Mouse (Mus musculus) B cell, adult 67 days (primary cell): ENCODE data around the gene 1700029H14Rik. TPM values are rescaled to one million over a fixed set of nuclear protein-coding genes. Genes with fewer than 3 reads are reported as not detected.

Source experiments
- total RNA-seq, 2 experiments: library from RNA; stranded (reverse); gene quantifications; 4 replicates each; pipeline ENCODE4 v1.2.4; 2023

The 1700029H14Rik gene
- total RNA-seq = 10 to 100 TPM in 1 of 2 experiments, 1 to 10 TPM in 1; 7.7 to 10.6 TPM

DNA sequence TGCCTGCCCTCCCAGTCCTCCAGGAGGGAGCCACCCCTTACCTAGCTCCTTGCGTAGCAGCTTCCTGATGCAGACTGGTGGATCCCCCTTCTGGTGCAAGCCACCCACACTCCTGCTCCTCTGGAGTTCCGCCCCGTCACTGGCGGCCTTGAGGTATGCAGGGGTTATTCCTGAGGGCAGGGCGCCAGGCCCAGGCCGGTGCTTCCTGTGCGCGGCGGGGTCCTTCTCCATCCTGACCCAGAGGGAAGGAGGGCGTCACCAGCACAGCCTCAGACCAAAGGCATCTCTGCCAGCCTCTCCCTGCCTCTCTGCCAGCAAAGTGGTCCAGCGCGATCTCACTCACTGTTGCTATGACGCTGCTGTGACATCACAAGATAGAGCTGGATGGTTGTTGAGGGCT is at the start of gene 1700029H14Rik:
Gene 1700029H14Rik, minus strand, starts transcription at position 344 of the 400 bp plus-strand sequence.

Other genes starting within 250 kb of the 1700029H14Rik start
- gene Tfdp1, start 223.7 kb downstream of the 1700029H14Rik start, total RNA-seq = 10 to 100 TPM; 21.5 to 24.0 TPM
- not detected for gene Atp4b, start 165.6 kb downstream of the 1700029H14Rik start, total RNA-seq
- gene Grk1, start 157.4 kb downstream of the 1700029H14Rik start, total RNA-seq = not detected
- gene Tmem255b, start 127.3 kb downstream of the 1700029H14Rik start, total RNA-seq = not detected
- gene Gas6, start 68.0 kb downstream of the 1700029H14Rik start, total RNA-seq = not detected
- gene Rasa3, start 115.1 kb upstream of the 1700029H14Rik start, total RNA-seq = 100 to 1,000 TPM; 359 to 374 TPM
- gene Cfap97d2, start 143.4 kb upstream of the 1700029H14Rik start, total RNA-seq = not detected
- gene Cdc16, start 195.2 kb upstream of the 1700029H14Rik start, total RNA-seq = 10 to 100 TPM; 56.5 to 59.2 TPM
- 10 to 100 TPM; 31.1 to 31.8 TPM for gene Upf3a, start 223.2 kb upstream of the 1700029H14Rik start, total RNA-seq